Mouse (Mus musculus) thymus, adult 2 months (tissue): ENCODE data around the gene Srrd.

Experiments used
- CTCF ChIP-seq: fragments of 200-500 bp; IDR thresholded peaks from 2 replicates; pipeline ENCODE4 v1.5.1; 2012; ENCODE audit warnings: mild to moderate bottlenecking, control low read depth, low read length, moderate library complexity, borderline replicate concordance; ENCODE audit not compliant: control insufficient read depth, poor library complexity, insufficient read depth; ENCODE audit errors: extremely low read depth
- POLR2A ChIP-seq: fragments of 200-500 bp; IDR thresholded peaks from 2 replicates; pipeline ENCODE4 v1.6.1; 2012; ENCODE audit warnings: mild to moderate bottlenecking, low read length, control low read depth, moderate library complexity; ENCODE audit not compliant: control insufficient read depth, poor library complexity, insufficient read depth; ENCODE audit errors: extremely low read depth

DNA sequence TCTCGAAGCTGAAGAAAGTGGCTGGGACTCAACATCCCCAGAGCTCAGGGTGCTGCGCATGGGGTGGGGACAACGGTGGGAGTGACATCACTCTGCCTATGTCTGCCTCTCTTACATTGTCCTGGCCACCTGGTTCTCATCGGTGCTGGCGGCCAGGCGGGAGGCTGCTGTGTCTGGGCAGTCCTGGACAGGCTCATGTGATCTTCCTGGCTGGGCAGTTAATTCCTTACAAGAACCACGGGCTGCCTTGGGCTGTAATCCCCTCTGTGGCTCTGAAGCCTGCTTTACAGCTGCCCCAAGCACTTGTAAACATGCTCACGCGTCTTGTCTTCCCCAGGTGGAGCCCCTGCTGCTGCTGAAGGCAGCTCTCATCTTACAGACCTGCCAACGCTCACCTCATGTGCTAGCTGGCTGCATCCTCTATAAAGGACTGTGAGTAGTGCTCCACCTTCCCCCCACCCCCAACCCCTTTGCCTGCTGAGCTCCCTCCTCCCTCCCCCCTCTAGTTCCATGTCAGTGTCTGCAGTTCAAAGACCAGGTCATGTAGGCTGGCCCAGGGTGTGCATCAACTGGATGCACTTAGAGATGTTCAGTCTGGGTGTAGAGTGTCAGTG, 21.5 kb upstream of the Srrd start:
- TF ChIP-seq CTCF, result no peak
- no peak for TF ChIP-seq POLR2A
